Mouse (Mus musculus) urinary bladder, postnatal 25 days (tissue): Measurements from ENCODE around the gene Lamc1.

Source experiments
- DNase-seq: peaks from one replicate; pipeline ENCODE4 v3.0.0; 2022; ENCODE audit warnings: low spot score

The Lamc1 gene

GRCm38 (mm10) chr1:153265066-153265465 is 67.5 kb downstream of the Lamc1 start:
- no peak for DNase-seq

GRCm38 (mm10) chr1:153259752-153260300 is 72.8 kb downstream of the Lamc1 start:
- no peak for DNase-seq

- DNase-seq, result no peak
Measured at GRCm38 (mm10) chr1:153252540-153253210, 79.9 kb downstream of the Lamc1 start.

- no peak for DNase-seq
Measured at GRCm38 (mm10) chr1:153251590-153252206, 80.9 kb downstream of the Lamc1 start.

GRCm38 (mm10) chr1:153241346-153241745 is 91.2 kb downstream of the Lamc1 start:
- DNase-seq, result no peak

GRCm38 (mm10) chr1:153235576-153235975 is 97.0 kb downstream of the Lamc1 start:
- DNase-seq, result no peak

GRCm38 (mm10) chr1:153231681-153232080 is 100.9 kb downstream of the Lamc1 start:
- no peak for DNase-seq

GRCm38 (mm10) chr1:153227916-153228315 is 104.7 kb downstream of the Lamc1 start:
- DNase-seq, result no peak

- DNase-seq, result no peak
Measured at GRCm38 (mm10) chr1:153227096-153227495, 105.5 kb downstream of the Lamc1 start.

- DNase-seq, result no peak
Measured at GRCm38 (mm10) chr1:153225786-153226725, 106.5 kb downstream of the Lamc1 start.

GRCm38 (mm10) chr1:153224331-153224730 is 108.3 kb downstream of the Lamc1 start:
- DNase-seq, result no peak

- DNase-seq, result no peak
Measured at GRCm38 (mm10) chr1:153219376-153219775, 113.2 kb downstream of the Lamc1 start.

GRCm38 (mm10) chr1:153216516-153216915 is 116.1 kb downstream of the Lamc1 start:
- no peak for DNase-seq

- DNase-seq, result no peak
Measured at GRCm38 (mm10) chr1:153215676-153216075, 116.9 kb downstream of the Lamc1 start.

- DNase-seq, result no peak
Measured at GRCm38 (mm10) chr1:153210992-153211391, 121.6 kb downstream of the Lamc1 start.

- DNase-seq, result no peak
Measured at GRCm38 (mm10) chr1:153210198-153210597, 122.4 kb downstream of the Lamc1 start.

GRCm38 (mm10) chr1:153202195-153202594 is 130.4 kb downstream of the Lamc1 start:
- DNase-seq, result no peak

GRCm38 (mm10) chr1:153201448-153201847 is 131.1 kb downstream of the Lamc1 start:
- DNase-seq, result no peak

GRCm38 (mm10) chr1:153197316-153197850 is 135.2 kb downstream of the Lamc1 start:
- DNase-seq, result no peak

- no peak for DNase-seq
Measured at GRCm38 (mm10) chr1:153192945-153193344, 139.6 kb downstream of the Lamc1 start.

- DNase-seq, result no peak
Measured at GRCm38 (mm10) chr1:153192379-153192778, 140.2 kb downstream of the Lamc1 start.

- DNase-seq, result no peak
Measured at GRCm38 (mm10) chr1:153191943-153192329, 140.7 kb downstream of the Lamc1 start.
